Mouse (Mus musculus) kidney, postnatal 10 days (tissue): ENCODE measurements around the gene Grip1.
"Not testable (repeated sequence)": the region's sequence is repeated elsewhere in the genome, so short reads cannot be mapped to it uniquely, and the experiment has no call there.

Experiments used
- DNase-seq: peaks from one replicate; pipeline ENCODE4 v3.0.0; 2021; ENCODE audit warnings: mixed read lengths

The Grip1 gene

DNA sequence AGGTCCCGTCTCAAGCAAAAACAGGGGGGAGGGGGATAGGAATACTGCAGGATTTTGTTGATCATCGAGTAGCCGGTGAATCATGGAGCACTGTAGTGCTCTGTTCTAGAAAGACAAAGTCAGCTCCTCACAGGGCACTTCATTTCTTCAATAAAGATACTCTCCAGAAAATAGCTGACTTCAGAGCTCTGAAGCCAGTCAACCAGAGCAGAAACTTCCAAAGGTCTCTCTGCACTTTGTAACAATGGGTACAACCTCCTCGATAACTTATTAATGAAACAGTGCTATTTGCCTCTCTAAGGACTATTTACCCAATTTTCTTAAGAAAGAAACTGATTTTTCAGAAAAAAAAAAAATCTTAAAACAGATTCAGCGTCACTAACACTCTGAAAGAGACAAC, 642.1 kb downstream of the Grip1 start:
- no peak for DNase-seq

DNA sequence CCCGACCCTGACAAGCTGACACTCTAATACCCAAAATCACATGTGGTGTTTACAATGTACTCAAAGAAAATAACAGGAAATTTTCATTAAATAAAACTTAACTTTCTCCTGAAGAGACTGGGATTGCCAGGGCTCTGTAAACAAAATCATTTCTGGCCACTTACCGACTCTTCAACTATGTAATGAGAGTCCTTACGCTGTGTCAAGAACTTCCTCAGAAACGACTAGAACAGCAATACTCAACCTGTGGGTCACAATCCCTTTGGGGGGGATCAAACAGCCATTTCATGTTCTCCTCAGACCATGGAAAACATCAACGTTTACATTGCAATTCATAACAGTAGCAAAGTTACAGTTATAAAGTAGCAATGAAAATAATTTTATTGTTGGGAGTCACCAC, 643.9 kb downstream of the Grip1 start:
- no peak for DNase-seq

DNA sequence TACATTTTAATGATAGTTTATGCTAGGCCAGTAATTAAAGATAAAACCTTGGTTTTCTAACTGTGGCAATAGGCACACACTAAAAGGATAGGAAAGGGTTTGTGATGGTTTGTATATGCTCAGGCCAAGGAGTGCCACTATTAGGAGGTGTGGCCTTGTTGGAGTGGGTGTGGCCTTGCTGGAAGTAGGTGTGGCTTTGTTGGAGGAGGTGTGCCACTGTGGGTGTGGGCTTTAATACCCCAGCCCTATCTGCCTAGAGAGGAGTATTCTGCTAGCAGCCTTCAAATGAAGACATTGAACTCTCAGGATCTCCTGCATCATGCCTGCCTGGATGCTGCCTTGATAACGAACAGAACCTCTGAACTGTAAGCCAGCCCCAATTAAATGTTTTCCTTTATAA, 647.2 kb downstream of the Grip1 start:
- DNase-seq = no peak

DNA sequence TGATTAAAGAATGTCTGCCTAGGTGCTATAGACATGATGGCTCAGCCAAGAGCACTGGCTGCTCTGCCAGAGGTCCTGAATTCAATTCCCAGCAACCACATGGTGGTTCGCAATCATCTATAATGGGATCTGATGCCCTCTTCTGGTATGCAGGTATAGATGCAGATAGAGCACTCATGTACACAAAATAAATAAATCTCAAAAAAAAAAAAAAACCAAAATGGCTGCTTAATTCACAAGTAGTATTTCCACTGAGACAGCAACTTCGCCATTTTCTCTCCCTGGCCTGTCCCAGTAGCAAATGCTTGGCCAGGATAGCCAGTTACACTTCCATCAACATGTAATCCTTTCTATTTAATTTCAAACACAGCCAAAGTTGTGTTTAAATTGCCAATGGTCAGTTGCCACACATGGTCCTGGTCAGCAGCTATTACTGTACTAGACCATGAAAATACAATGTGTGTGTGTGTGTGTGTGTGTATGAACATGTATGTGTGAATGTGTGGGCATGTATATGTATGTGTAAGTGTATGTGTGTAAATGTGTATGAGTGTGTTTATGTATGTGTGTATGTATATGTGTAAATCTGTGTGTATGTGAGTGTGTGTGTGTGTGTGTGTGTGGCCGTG, 658.2 kb downstream of the Grip1 start:
- no peak for DNase-seq

DNA sequence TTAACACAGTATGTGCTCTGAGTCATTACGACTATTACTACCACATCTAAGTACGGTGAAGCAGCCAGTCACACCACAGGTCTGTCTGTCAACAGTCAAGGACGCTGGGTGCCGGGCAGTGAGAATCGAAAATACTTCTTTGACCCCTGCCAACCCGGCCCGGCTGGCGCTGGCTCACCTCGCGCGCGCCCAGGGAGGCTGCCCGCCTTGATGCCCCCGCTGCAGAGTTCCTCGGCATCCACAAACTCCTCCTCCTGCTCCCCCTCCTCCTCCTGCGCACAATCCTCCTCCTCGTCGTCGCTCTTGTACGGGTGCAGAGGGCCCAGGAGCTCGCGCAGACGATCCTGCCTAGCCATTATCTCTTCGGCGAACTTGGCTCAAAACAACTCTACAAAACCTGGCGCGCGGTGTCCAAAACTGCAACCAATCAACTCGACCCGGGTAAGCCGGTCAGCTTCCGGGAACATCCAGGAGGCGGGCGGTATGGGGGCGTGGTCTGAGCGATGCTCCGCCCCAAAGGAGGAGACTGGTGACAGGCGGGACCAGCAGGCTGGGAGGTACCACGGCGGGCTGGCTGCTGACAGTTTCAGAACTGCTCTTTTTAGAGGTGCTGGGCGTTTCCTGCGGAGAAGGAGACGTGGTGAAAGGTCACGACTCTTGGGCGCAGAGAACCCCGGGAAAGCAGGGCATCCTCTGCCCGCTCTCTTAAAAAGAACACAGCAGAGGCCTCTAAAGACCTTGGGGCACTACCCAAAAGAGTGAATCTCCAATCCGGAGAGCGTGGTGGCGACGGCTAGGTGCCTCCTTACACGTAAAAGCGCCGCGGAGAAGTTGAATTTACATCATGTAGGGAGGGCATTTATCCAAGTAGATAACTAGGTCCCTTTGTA, 659.1 kb downstream of the Grip1 start, which contains the start of gene Helb:
TSS of gene Helb (minus strand) at position 481 of the 890 bp plus-strand sequence.
- DNase-seq = peak; percentile 98

- DNase-seq = not testable (repeated sequence)
Observed at GRCm38 (mm10) chr10:120113482-120113881, 659.9 kb downstream of the Grip1 start.

DNA sequence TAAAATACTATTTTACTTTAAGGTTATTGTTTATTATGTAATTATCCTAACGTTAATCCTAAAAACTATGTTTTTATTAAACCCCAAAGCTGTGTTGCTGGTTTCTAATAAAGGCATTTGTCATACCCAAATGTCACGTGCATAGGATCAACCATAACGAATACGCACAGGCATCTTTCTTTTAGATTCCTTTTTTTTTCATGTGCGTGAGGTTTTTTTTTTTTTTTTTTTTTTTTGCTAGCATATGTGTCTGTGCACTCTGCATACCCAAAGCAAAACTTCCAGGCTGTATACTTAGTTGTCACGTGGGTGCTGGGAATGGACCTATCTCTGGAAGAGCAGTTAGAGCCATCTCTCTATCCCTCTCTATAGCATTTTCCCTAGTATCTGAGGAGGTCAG, 660.4 kb downstream of the Grip1 start:
- no peak for DNase-seq

DNA sequence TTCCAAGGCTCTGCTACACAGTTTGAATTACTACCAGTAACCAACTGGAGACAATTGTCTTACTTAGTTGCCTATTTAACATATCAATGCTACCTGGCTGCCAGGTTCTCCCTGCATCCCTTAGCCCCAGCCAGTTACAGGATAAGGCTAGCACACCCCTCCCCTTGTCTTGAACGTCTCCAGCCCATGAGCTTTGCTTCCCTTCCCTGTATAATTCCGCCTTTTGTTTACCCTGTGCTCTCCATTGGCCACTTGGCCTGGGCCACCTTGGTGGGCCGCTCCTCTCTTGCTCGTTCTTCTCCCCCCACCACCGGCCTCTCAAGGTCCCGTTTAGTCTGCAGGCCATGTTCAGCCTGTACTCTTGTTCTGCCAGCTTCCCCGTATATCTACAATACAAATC, 660.9 kb downstream of the Grip1 start:
- DNase-seq = no peak

DNA sequence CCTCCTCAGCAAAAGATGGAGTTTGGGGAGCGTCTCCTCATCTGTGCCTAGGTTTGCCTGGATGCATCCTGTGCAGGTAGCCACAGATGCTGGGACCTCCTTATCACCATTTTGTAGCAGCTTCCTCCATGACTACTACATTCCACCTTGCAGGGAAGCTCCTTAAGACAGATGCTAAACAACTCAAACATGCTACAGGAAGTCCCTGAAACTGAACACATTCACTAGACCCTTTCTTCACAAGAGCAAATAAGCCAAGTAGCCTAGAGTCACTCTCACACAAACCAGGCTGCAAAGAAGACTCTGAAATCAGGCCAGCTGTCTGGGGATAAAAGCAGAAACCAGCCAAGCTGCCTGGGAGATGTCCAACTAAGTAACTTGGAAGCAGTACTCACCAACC, 661.6 kb downstream of the Grip1 start:
- no peak for DNase-seq

DNA sequence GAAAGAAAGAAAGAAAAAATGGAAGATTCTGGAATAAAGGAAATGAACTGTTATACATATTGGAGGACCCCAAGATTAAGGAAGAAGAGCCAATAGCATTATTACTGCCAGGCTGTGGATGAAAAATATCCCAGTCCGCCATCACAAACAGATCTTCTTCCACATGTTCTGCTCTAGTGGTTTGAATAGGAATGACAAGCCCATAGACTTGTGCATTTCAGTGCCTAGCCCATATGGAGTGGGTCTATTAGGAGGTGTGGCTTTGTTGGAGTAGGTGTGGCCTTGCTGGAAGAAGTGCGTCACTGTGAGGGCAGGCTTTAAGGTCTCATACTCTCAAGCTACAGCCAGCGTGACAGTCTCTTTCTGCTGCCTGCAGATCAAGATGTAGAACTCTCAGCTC, 670.1 kb downstream of the Grip1 start:
- no peak for DNase-seq

DNA sequence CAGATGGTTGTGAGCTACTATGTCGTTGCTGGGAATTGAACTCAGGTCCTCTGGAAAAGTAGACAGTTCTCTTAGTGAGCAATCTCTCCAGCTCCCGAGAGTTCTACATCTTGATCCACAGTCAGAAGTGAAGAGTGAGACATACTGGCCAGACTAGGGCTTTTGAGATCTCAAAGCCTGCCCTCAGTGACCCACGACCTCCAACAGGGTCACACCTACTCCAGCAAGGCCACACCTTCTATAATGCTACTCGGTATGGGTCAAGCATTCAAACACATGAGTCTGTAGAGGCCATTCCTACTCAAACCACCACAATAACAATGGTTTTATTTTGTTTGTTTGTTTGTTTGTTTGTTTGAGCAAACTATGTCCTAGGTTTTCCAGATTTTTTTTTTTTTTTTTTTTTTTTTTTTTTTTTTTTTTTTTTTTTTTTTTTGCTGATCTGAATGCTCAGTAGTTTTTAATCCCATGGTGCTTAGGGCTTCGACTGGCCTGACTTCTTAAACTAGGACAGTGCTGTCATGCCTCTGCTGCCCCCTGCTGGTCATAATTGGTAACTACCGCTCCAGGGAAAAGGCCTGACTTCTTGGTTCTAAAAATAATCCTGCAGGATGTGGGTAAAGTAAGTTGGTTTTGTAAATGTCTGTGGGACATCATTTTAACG, 671.3 kb downstream of the Grip1 start:
- peak; percentile 89 for DNase-seq

- no peak for DNase-seq
Observed at GRCm38 (mm10) chr10:120125465-120125857, 671.8 kb downstream of the Grip1 start.

GRCm38 (mm10) chr10:120128601-120129277, 675.1 kb downstream of the Grip1 start:
- peak; percentile 44 for DNase-seq

GRCm38 (mm10) chr10:120130621-120131020, 677.0 kb downstream of the Grip1 start:
- peak; percentile 65 for DNase-seq

- peak; percentile 12 for DNase-seq
Observed at GRCm38 (mm10) chr10:120133697-120134096, 680.1 kb downstream of the Grip1 start.

- DNase-seq = no peak
Observed at GRCm38 (mm10) chr10:120136020-120136562, 682.5 kb downstream of the Grip1 start.
